Mouse (Mus musculus): Measurements from ENCODE around the gene Spef2. TPM values are rescaled to one million over a fixed set of nuclear protein-coding genes. Genes with fewer than 3 reads are reported as not detected.

Gene Spef2
- polyA plus RNA-seq, 1 experiment from 2014 or later = 1.8 TPM

DNA sequence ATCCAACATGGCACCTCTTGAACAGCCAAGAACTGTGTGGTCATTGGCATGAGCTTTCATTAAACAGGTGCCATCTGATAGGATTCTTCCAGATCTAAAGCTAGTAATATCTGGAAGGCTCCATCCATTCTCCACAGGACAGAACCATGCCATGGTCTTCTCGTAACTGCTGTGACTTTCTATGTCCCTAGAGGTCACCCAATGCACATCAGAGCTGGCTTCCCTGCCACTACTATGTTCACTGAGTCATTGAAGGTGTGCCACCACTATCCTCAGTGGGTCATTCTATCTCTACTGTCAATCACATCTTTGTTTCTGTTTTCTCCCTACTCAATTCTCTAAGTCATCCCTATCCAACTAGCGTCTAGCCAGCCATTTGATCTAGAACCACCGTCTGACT lies 6.5 kb downstream of the Spef2 start:
- Histone ChIP-seq H3K36me3 (ENCODE audit: control insufficient read depth, insufficient read depth, low read length) (no peaks in the 10 kb centered on the region), H3K4me1 (ENCODE audit: control insufficient read depth, insufficient read depth, low read length) (no peaks in the 10 kb centered on the region), H3K27me3 (replicated peaks; ENCODE audit: control insufficient read depth, insufficient read depth, low read length) (no peaks in the 10 kb centered on the region), H3K9me3 (replicated peaks; ENCODE audit: control insufficient read depth, low read length) (no peaks in the 10 kb centered on the region), H3K27ac (ENCODE audit: low read depth, low read length) (no peak overlapping the region), H3K9ac (ENCODE audit: low read length) (no peak overlapping the region), H3K4me2 (ENCODE audit: low read length) (no peak overlapping the region), H3K4me3 (ENCODE audit: low read depth, low read length) (no peak overlapping the region)
- ATAC-seq (no peak), DNase-seq (ENCODE audit: low spot score) (no peak)
- WGBS = 90% methylated on average over 3 of the region's 3 CpGs

DNA sequence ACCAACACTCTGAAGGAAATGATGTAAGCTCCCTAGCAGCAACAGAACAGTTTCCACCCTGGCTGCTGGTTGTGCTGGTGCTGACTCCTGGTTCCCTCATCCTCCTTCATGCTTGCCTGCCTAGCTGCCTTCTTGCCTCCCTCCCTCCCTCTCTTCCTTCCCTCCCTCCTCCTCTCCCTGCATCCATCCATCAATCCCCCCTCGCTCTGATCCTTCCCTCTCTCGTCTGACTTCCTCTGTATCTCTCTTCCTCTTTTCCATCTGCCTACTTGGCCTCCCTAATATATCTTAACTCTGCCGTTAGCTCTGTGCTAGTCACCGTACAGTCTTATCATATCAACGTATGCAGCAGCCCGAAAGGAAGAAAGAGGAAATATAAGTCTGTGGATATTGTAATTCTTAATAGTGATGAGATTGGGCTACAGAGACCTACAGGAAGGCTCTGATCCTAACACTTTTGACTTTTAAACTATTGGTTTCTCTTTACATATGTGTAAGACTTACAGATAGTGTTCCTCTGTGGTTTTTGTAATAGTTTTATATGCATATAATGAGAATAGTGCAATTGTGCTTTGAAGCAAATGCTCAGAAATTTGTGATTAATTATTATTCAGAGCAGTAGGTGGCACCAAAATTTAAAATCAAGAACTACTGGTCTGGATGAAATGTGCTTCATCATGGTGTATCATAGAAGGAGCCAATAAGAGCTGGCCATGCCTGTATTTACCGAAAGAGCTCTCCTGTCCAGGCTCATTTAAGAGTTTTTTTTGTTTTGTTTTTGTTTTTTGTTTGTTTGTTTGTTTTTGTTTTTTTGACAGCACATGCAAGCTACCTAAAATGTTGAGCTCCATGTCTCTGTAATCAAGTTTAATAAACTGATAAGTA lies 33.9 kb downstream of the Spef2 start:
- WGBS = 93% methylated on average over 7 of the region's 7 CpGs
- Histone ChIP-seq H3K27me3 (replicated peaks; ENCODE audit: control insufficient read depth, insufficient read depth, low read length) (no peaks in the 10 kb centered on the region), H3K27ac (ENCODE audit: low read depth, low read length) (no peak overlapping the region), H3K4me1 (ENCODE audit: control insufficient read depth, insufficient read depth, low read length) (no peaks in the 10 kb centered on the region), H3K9ac (ENCODE audit: low read length) (no peak overlapping the region), H3K36me3 (ENCODE audit: control insufficient read depth, insufficient read depth, low read length) (no peaks in the 10 kb centered on the region), H3K9me3 (replicated peaks; ENCODE audit: control insufficient read depth, low read length) (no peaks in the 10 kb centered on the region), H3K4me2 (ENCODE audit: low read length) (no peak overlapping the region), H3K4me3 (ENCODE audit: low read depth, low read length) (no peak overlapping the region)
- DNase-seq (ENCODE audit: low spot score) (no peak), ATAC-seq (no peak)

GRCm38 (mm10) chr15:9713707-9714106 lies 35.0 kb downstream of the Spef2 start:
- Histone ChIP-seq H3K9me3 (replicated peaks; ENCODE audit: control insufficient read depth, low read length) (no peaks in the 10 kb centered on the region), H3K4me2 (ENCODE audit: low read length) (no peak overlapping the region), H3K36me3 (ENCODE audit: control insufficient read depth, insufficient read depth, low read length) (no peaks in the 10 kb centered on the region), H3K27me3 (replicated peaks; ENCODE audit: control insufficient read depth, insufficient read depth, low read length) (no peaks in the 10 kb centered on the region), H3K4me1 (ENCODE audit: control insufficient read depth, insufficient read depth, low read length) (no peaks in the 10 kb centered on the region), H3K4me3 (ENCODE audit: low read depth, low read length) (no peak overlapping the region), H3K27ac (ENCODE audit: low read depth, low read length) (no peak overlapping the region), H3K9ac (ENCODE audit: low read length) (no peak overlapping the region)
- DNase-seq (ENCODE audit: low spot score) (no peak), ATAC-seq (no peak)
- WGBS = 73% methylated on average over 3 of the region's 3 CpGs

DNA sequence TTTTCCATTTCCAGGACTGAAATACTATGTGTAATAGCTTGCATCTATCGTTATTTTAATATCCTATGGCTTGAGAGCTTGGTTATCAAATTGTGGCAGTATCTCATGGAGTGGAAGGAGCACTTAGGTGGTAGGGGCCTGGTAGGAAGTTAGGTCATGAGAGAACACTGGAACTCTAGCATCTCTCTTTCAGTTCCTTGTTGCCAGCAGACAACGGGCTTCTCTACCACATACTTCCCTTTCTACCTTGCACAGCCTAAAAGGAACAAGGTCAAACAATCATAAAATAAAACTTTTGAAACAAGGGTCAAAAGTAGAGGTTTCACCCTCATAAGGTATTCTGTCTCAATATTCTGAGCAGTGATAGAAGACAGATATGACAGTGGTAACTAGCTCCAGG lies 38.3 kb downstream of the Spef2 start:
- H3K27me3 ChIP-seq (replicated peaks; ENCODE audit: control insufficient read depth, insufficient read depth, low read length) = no peaks in the 10 kb centered on the region

GRCm38 (mm10) chr15:9705830-9706450 lies 42.7 kb downstream of the Spef2 start:
- Histone ChIP-seq H3K9me3 (replicated peaks; ENCODE audit: control insufficient read depth, low read length) (no peaks in the 10 kb centered on the region), H3K4me1 (ENCODE audit: control insufficient read depth, insufficient read depth, low read length) (no peaks in the 10 kb centered on the region), H3K27me3 (replicated peaks; ENCODE audit: control insufficient read depth, insufficient read depth, low read length) (no peaks in the 10 kb centered on the region), H3K9ac (ENCODE audit: low read length) (no peak overlapping the region), H3K27ac (ENCODE audit: low read depth, low read length) (no peak overlapping the region), H3K4me2 (ENCODE audit: low read length) (no peak overlapping the region), H3K36me3 (ENCODE audit: control insufficient read depth, insufficient read depth, low read length) (no peaks in the 10 kb centered on the region), H3K4me3 (ENCODE audit: low read depth, low read length) (no peak overlapping the region)
- no peak for ATAC-seq
- 86% methylated on average over 2 of the region's 2 CpGs for WGBS
- DNase-seq (ENCODE audit: low spot score) = no peak

More for the DNA sequence above, 38.3 kb downstream of the Spef2 start:
- no peaks in the 10 kb centered on the region for H3K36me3 ChIP-seq (ENCODE audit: control insufficient read depth, insufficient read depth, low read length)
- no peak for DNase-seq (ENCODE audit: low spot score)
- no peak for ATAC-seq
- H3K9me3 ChIP-seq (replicated peaks; ENCODE audit: control insufficient read depth, low read length) = no peaks in the 10 kb centered on the region
- no peak overlapping the region for H3K9ac ChIP-seq (ENCODE audit: low read length)
- H3K4me3 ChIP-seq (ENCODE audit: low read depth, low read length) = no peak overlapping the region
- no peaks in the 10 kb centered on the region for H3K4me1 ChIP-seq (ENCODE audit: control insufficient read depth, insufficient read depth, low read length)
- 93% methylated on average over 2 of the region's 2 CpGs for WGBS
- no peak overlapping the region for H3K27ac ChIP-seq (ENCODE audit: low read depth, low read length)
- H3K4me2 ChIP-seq (ENCODE audit: low read length) = no peak overlapping the region

DNA sequence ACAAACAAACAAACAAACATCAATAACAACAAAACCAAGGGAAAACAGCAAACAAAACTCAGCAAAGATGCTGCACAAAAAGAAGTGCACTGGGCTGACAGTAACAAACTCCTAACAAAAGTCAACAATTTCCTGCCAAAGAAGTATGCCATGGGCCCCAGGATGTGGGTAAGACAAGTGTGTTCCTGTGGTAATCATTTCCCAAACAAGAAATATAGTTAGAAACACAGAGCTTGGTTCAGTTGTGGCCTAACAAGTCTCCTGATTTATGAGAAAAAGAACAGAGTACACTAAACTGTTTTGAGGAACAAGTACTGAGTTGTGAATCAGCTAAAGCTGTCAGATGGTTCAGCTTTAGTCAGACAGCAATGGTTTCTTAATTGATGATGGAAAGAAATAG lies 46.8 kb downstream of the Spef2 start:
- no peak for ATAC-seq
- no peaks in the 10 kb centered on the region for H3K4me1 ChIP-seq (ENCODE audit: control insufficient read depth, insufficient read depth, low read length)
- no peaks in the 10 kb centered on the region for H3K36me3 ChIP-seq (ENCODE audit: control insufficient read depth, insufficient read depth, low read length)

DNA sequence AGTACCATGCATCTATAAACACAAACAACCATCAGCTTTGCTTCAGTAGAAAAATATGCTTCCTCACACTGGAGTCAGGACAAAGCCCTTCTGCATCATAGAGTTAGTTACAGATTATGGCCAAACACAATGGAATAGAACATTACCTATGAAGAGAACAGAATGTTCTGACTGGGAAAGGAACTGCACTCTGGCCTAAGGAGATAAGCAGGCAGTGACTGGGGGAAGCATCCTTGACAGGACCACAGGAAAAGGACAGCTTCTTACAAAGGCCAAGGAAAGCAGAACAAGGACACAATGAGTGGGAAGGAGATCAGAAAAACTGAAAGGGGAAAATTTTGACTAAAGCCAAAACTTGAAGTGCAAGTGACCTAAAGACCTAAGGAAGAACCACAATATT lies 56.9 kb downstream of the Spef2 start:
- DNase-seq (ENCODE audit: low spot score) (no peak), ATAC-seq (no peak)
- no peak overlapping the region for H3K27ac ChIP-seq (ENCODE audit: low read depth, low read length)
- no peak overlapping the region for H3K9ac ChIP-seq (ENCODE audit: low read length)
- H3K4me2 ChIP-seq (ENCODE audit: low read length) = no peak overlapping the region
- no peaks in the 10 kb centered on the region for H3K4me1 ChIP-seq (ENCODE audit: control insufficient read depth, insufficient read depth, low read length)
- H3K27me3 ChIP-seq (replicated peaks; ENCODE audit: control insufficient read depth, insufficient read depth, low read length) = no peaks in the 10 kb centered on the region
- H3K4me3 ChIP-seq (ENCODE audit: low read depth, low read length) = no peak overlapping the region
- H3K9me3 ChIP-seq (replicated peaks; ENCODE audit: control insufficient read depth, low read length) = no peaks in the 10 kb centered on the region
- no peaks in the 10 kb centered on the region for H3K36me3 ChIP-seq (ENCODE audit: control insufficient read depth, insufficient read depth, low read length)

More for the DNA sequence above, 46.8 kb downstream of the Spef2 start:
- DNase-seq (ENCODE audit: low spot score) = no peak
- Histone ChIP-seq H3K9ac (ENCODE audit: low read length) (no peak overlapping the region), H3K27me3 (replicated peaks; ENCODE audit: control insufficient read depth, insufficient read depth, low read length) (no peaks in the 10 kb centered on the region), H3K9me3 (replicated peaks; ENCODE audit: control insufficient read depth, low read length) (no peaks in the 10 kb centered on the region), H3K4me2 (ENCODE audit: low read length) (no peak overlapping the region), H3K27ac (ENCODE audit: low read depth, low read length) (no peak overlapping the region), H3K4me3 (ENCODE audit: low read depth, low read length) (no peak overlapping the region)

DNA sequence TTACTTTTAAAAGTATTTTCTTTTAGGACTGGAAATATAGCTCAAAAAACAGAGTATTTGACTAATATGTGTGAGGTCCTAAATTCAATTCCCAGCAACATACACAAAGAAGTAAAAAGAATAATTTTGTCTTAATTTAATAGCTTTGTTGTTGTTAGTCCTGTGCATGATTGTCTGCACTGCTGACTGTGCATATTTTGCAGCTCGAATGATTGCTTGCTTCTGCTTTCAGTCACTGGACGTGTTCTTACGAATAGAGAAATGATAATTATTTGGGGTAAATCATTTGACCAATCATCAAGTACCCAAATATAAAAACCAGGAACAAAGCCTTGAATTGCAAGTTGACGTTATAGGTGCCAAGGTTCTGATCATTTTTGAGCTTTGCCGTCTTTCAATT lies 57.8 kb downstream of the Spef2 start:
- WGBS = 88% methylated on average over 5 of the region's 5 CpGs
- Histone ChIP-seq H3K27me3 (replicated peaks; ENCODE audit: control insufficient read depth, insufficient read depth, low read length) (no peaks in the 10 kb centered on the region), H3K36me3 (ENCODE audit: control insufficient read depth, insufficient read depth, low read length) (no peaks in the 10 kb centered on the region), H3K4me2 (ENCODE audit: low read length) (no peak overlapping the region), H3K4me1 (ENCODE audit: control insufficient read depth, insufficient read depth, low read length) (no peaks in the 10 kb centered on the region), H3K27ac (ENCODE audit: low read depth, low read length) (no peak overlapping the region), H3K4me3 (ENCODE audit: low read depth, low read length) (no peak overlapping the region), H3K9me3 (replicated peaks; ENCODE audit: control insufficient read depth, low read length) (no peaks in the 10 kb centered on the region), H3K9ac (ENCODE audit: low read length) (no peak overlapping the region)
- DNase-seq (ENCODE audit: low spot score) (no peak), ATAC-seq (no peak)

DNA sequence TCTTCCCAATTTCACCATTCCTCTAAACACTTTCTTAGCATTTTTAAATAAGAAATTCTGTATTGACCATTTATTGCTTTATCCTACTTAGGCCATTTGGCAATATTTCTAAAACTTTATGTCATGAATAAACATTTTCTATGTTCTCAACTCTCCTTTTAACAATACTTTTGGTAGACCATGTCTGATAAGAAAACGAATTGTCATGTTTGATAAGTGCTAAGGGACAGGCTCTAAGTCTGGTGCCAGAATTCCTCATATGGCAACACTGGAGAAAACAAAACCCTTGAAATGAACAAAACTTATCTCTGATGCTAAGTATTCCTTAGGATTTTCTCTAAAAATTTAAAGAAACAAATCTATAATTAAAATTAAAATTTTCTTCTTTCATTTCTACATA lies 58.2 kb downstream of the Spef2 start:
- WGBS = 73% methylated on average over 1 of the region's 1 CpGs
- no peak for DNase-seq (ENCODE audit: low spot score)

More for the DNA sequence above, 58.2 kb downstream of the Spef2 start:
- ATAC-seq = no peak
- no peaks in the 10 kb centered on the region for H3K36me3 ChIP-seq (ENCODE audit: control insufficient read depth, insufficient read depth, low read length)
- no peaks in the 10 kb centered on the region for H3K4me1 ChIP-seq (ENCODE audit: control insufficient read depth, insufficient read depth, low read length)
- H3K4me3 ChIP-seq (ENCODE audit: low read depth, low read length) = no peak overlapping the region
- H3K4me2 ChIP-seq (ENCODE audit: low read length) = no peak overlapping the region
- no peak overlapping the region for H3K27ac ChIP-seq (ENCODE audit: low read depth, low read length)
- H3K9me3 ChIP-seq (replicated peaks; ENCODE audit: control insufficient read depth, low read length) = no peaks in the 10 kb centered on the region
- no peaks in the 10 kb centered on the region for H3K27me3 ChIP-seq (replicated peaks; ENCODE audit: control insufficient read depth, insufficient read depth, low read length)
- no peak overlapping the region for H3K9ac ChIP-seq (ENCODE audit: low read length)
